7 mouse cellular contexts compared by ENCODE assay signal in the genomic region with DNA sequence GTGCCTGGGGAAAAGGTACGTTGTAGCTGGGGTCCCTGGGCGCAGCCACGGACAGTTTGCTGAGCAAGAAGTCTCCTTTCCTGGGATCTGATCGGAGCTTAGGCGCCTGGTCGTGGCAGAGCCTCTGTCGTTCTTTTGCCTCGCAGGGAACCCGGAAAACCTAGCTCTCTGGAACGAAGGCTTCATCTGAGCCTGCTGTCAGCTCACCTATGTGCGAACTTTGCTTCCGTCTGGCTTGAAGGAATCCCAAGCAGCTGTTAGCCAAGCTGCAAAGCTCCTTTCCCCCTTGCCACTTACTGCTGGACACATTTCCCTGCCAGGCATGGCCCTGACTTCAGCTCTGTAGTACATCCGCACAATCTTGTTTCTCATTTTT. TPM values are rescaled to one million over a fixed set of nuclear protein-coding genes. Genes with fewer than 3 reads are reported as not detected.
DNase-seq lines count a peak whose midpoint lies in the region; ATAC-seq and TF ChIP-seq lines count a peak whose summit lies in the region.

No protein-coding gene starts in this region.

- intact Hi-C loops in gastrocnemius, postnatal 14 days (cut with DNase I; ENCODE audit: low total_unique reads) = no loop called here

- 2% methylated on average over 13 of the region's 13 CpGs for WGBS in lung, embryonic 16.5 days
- under 1% methylated on average over 11 of the region's 13 CpGs for WGBS in embryonic facial prominence, embryonic 14.5 days
- WGBS in midbrain, postnatal 0 days = 1% methylated on average over 13 of the region's 13 CpGs

- peak overlapping the region; percentile 67 for H3K9ac ChIP-seq in lung, embryonic 16.5 days (ENCODE audit: low read length)
- H3K9ac ChIP-seq in embryonic facial prominence, embryonic 14.5 days (ENCODE audit: low read depth, low read length) = peak overlapping the region; percentile 68
- peak overlapping the region; percentile 77 for H3K9ac ChIP-seq in midbrain, postnatal 0 days (replicated peaks; ENCODE audit: low read length, poor library complexity, severe bottlenecking)

- peak overlapping the region; percentile 61 for H3K4me3 ChIP-seq in lung, embryonic 16.5 days (ENCODE audit: low read length)
- peak overlapping the region; percentile 66 for H3K4me3 ChIP-seq in embryonic facial prominence, embryonic 14.5 days (ENCODE audit: low read depth, low read length)
- H3K4me3 ChIP-seq in midbrain, postnatal 0 days (ENCODE audit: low read depth, low read length) = peak overlapping the region; percentile 68

- H3K27ac ChIP-seq in lung, embryonic 16.5 days (ENCODE audit: low read length) = peak overlapping the region; percentile 51
- peak overlapping the region; percentile 67 for H3K27ac ChIP-seq in embryonic facial prominence, embryonic 14.5 days (replicated peaks; ENCODE audit: low read depth, low read length)
- peak overlapping the region; percentile 82 for H3K27ac ChIP-seq in midbrain, postnatal 0 days (ENCODE audit: low read depth, low read length)

- no peaks in the 10 kb centered on the region for H3K36me3 ChIP-seq in lung, embryonic 16.5 days (ENCODE audit: control insufficient read depth, insufficient read depth, low read length)
- H3K36me3 ChIP-seq in embryonic facial prominence, embryonic 14.5 days (ENCODE audit: control insufficient read depth, insufficient read depth, low read length) = no peaks in the 10 kb centered on the region
- H3K36me3 ChIP-seq in midbrain, postnatal 0 days (ENCODE audit: insufficient read depth, low read length) = no peaks in the 10 kb centered on the region

- H3K9me3 ChIP-seq in lung, embryonic 16.5 days (ENCODE audit: control insufficient read depth, low read length) = no peaks in the 10 kb centered on the region
- no peaks in the 10 kb centered on the region for H3K9me3 ChIP-seq in embryonic facial prominence, embryonic 14.5 days (ENCODE audit: control insufficient read depth, low read length)
- no peaks in the 10 kb centered on the region for H3K9me3 ChIP-seq in midbrain, postnatal 0 days (ENCODE audit: low read length)

- ATAC-seq in lung, embryonic 16.5 days (ENCODE audit: low read depth) = no peak; the same call in 1 of the 2 replicates
- ATAC-seq in embryonic facial prominence, embryonic 14.5 days (ENCODE audit: low read depth) = no peak
- ATAC-seq in midbrain, postnatal 0 days (ENCODE audit: low FRiP score) = no peak
- no peak for ATAC-seq in monocyte, adult 5-6 weeks (replicated peaks; ENCODE audit: insufficient number of reproducible peaks, low FRiP score, low TSS enrichment, poor library complexity, severe bottlenecking)

- H3K4me1 ChIP-seq in lung, embryonic 16.5 days (replicated peaks; ENCODE audit: control insufficient read depth, insufficient read depth, low read length) = peaks cover 15% of the 10 kb centered on the region
- H3K4me1 ChIP-seq in embryonic facial prominence, embryonic 14.5 days (ENCODE audit: control insufficient read depth, insufficient read depth, low read length) = peaks cover 4% of the 10 kb centered on the region; the same call in 1 of the 2 replicates
- no peaks in the 10 kb centered on the region for H3K4me1 ChIP-seq in midbrain, postnatal 0 days (ENCODE audit: insufficient read depth, low read length)

- no peaks in the 10 kb centered on the region for H3K27me3 ChIP-seq in lung, embryonic 16.5 days (ENCODE audit: control insufficient read depth, insufficient read depth, low read depth, low read length)
- H3K27me3 ChIP-seq in embryonic facial prominence, embryonic 14.5 days (replicated peaks; ENCODE audit: control insufficient read depth, insufficient read depth, low read length) = no peaks in the 10 kb centered on the region; the same call in 1 of the 2 replicates
- no peaks in the 10 kb centered on the region for H3K27me3 ChIP-seq in midbrain, postnatal 0 days (ENCODE audit: insufficient read depth, low read length)

- TF ChIP-seq CTCF in midbrain, postnatal 0 days (IDR thresholded peaks at IDR 0.05) = no peak

- no peak for DNase-seq in lung, postnatal 4 days
- peak; percentile 35 for DNase-seq in embryonic facial prominence, embryonic 14.5 days (ENCODE audit: low spot score)
- peak; percentile 10 for DNase-seq in hindlimb bud, embryonic 11.5 days (ENCODE audit: extremely low spot score, low read depth, low spot score)
- DNase-seq in midbrain, postnatal 0 days (ENCODE audit: low spot score) = peak; percentile 46
- DNase-seq in gastrocnemius, postnatal 14 days = no peak

- H3K4me2 ChIP-seq in lung, embryonic 16.5 days (ENCODE audit: low read depth, low read length) = peak overlapping the region; percentile 95
- peak overlapping the region; percentile 76 for H3K4me2 ChIP-seq in embryonic facial prominence, embryonic 14.5 days (ENCODE audit: low read depth, low read length)
- H3K4me2 ChIP-seq in midbrain, postnatal 0 days (ENCODE audit: low read depth, low read length, poor library complexity, severe bottlenecking) = peak overlapping the region; percentile 73

RNA-seq across cellular contexts. Expression of a gene that starts 0.9 kb away (rescaled TPM):
- 8.5 and 9.7 TPM in 2 replicates for polyA plus RNA-seq in lung, embryonic 16.5 days (2015; fragmentation: Nextera tagmentation; extraction: Ambion mirVana)
- polyA plus RNA-seq in embryonic facial prominence, embryonic 14.5 days (2014; fragmentation: Nextera tagmentation; extraction: Ambion mirVana) = 33.7 and 40.4 TPM in 2 replicates
- 159 and 164 TPM in 2 replicates for total RNA-seq in midbrain, postnatal 0 days (2014; rRNA removed)
- 130 and 149 TPM in 2 replicates for polyA plus RNA-seq in midbrain, postnatal 0 days (2015; fragmentation: Nextera tagmentation; extraction: Ambion mirVana)
- not detected in 3 replicates for total RNA-seq in monocyte, adult 5-6 weeks (2017)
- 1 to 10 TPM in 1 of 2 experiments, under 1 TPM in 1; 0.84 to 2.1 TPM for total RNA-seq in gastrocnemius, postnatal 14 days (2021)

Comparison
In these comparisons a context has a peak if more than half of its experiments do, and no peak if none do; other contexts are left out.
1. DNase-seq: peak in embryonic facial prominence, embryonic 14.5 days (single experiment), hindlimb bud, embryonic 11.5 days (single experiment) and midbrain, postnatal 0 days (single experiment); none in lung, postnatal 4 days (0 of 2) and gastrocnemius, postnatal 14 days (single experiment).
2. RNA of a gene that starts 0.9 kb away (total RNA-seq): 159 to 164 TPM in midbrain, postnatal 0 days; 0.84 to 2.1 TPM in gastrocnemius, postnatal 14 days and not detected in monocyte, adult 5-6 weeks; every median in the first group is over 10 times any median in the second.
3. Peak in every context shown above with its lines, with median percentiles within 50 percentile points of each other: H3K27ac ChIP-seq, H3K4me2 ChIP-seq, H3K4me3 ChIP-seq and H3K9ac ChIP-seq.